Mouse (Mus musculus): ENCODE measurements around the gene Rgp1.
"Not testable (repeated sequence)": the region's sequence is repeated elsewhere in the genome, so short reads cannot be mapped to it uniquely, and the experiment has no call there.

Gene Rgp1

DNA sequence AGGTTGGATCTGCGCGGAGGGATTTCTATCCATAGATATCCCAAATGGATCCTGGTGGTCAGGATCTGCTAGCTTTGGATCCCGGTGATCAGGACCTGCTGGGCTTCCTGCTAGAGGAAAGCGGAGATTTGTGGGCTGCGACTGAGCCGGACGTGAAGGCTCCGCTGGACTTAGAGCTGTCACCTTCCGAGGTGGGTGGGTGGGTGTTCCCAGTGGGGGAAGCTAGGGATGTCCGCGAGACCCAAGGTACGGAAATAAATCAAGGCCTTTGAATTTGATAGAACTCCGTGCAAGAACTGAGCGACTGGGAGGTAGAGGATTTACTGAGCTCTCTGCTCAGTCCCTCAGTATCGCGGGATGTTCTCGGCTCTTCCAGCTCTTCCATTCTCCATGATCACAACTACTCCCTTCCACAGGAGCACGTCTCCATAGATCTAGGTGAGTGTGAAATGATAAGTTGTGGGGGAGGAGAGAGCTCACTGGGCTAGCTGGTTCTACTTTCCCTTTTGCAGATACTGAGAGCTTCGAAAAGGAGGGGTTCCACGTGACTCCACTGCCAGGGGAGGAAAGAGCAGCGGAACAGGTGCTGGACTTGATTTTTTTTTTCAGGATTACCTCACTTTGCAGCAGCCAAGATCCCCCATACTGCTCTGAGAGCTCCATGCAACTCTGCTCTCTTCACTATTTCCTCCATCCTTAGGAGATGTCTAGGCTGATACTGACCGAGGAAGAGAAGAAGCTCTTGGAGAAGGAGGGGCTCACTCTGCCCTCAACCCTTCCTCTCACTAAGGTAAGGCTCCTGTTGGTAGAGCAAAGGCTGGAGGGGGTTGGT lies 15.5 kb upstream of the Rgp1 start:
- DNase-seq, result no peak

DNA sequence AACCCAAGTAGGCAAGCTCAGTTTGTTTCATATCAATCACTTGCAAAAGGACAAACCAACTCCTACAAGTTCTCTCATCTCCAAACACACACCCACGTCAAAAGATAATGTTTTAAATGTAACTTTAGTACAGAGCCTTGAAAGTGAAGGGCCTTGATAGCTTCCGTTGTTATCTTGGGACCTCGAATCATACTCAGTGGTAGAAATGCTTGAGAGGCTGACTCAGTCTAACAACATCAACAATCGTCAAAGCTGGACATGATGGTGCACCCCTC lies 15.0 kb upstream of the Rgp1 start:
- no peak for DNase-seq

DNA sequence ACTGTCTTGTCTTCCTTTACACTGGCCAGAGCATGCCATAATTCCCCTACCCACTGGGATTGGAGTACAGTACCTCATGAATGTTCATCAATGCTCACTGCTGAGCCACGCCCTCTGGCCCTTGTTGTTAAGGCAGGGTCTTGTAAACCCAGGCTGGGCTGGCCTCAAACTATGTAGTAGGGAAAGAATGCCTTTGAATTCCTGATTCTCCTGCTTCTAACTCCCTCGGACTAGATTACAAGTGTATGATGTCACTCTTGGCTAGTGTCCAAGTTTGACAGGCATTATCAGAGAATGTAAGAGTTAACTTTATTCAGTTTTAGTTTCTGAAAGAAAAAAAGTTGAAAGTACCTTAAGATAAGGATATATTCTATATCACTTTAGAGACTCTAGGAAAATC lies 14.3 kb upstream of the Rgp1 start:
- no peak for DNase-seq

DNA sequence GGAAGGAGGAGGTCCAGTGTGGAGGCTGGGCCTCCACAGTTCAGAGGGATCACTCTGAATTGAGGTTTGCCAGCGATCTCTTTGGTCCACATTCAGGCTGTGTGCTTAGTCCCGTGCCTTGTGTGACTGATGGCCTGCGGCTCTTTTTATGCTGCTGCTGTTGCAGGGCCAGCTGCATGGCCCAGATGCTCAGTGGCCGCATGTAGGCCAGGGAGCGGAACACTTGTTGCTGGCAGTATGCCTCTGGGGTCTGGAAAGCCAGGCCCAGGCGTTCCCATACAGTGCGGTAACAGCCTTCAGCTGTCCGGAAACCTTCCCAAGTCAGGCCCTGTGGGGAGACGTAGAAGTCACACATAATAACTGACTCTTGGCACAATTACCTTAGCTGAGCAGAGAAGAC lies 11.4 kb upstream of the Rgp1 start:
- no peak for DNase-seq

DNA sequence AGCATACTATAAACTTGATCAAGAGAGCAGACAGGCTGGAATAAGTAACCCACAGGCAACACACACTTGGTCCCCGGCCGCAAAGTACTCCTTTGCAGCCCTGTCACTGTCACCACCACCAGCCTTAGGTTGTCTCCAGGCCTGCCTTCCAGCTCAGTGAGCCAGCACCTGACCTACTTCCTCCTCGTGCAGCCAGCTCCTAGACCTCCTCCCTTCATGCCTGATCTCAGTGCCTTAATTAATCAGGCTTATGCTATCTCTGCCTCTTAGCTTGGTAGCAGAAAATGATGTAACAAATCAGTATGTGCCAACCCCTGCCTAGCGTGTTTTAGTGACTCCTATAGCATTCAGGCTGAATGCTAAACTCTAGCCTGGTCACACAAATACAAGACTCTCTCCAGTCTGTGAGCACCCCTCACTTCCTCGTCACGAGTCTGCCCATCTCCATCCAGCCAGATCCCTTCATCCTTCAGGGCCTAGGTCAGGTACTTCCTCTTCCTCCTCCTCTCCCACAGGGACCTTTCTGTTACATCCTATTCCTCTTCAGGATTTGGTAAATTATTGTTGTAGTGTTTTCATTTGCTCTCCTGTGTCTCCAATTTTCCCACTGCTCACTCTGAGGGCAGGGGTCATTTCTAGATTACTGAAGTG lies 7.0 kb upstream of the Rgp1 start:
- no peak for DNase-seq

DNA sequence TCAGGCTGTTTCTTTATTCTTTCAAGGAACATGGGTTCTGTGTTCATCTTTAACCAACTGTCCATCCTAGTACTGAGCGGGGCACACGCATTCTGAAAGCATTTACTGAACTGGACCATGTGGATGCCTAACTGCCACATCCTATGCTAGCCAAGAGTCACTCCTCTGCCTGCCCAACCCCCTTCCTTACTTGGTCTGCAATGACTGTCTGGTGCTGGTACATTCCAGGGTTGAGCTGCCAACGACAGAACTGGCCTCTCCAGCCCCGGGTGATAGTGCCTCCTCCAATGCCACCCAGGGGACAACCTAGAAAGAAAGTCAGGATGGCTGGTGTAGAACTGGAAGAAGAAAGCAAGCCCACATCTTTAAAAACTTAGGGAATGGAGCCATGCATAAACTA lies 5.0 kb upstream of the Rgp1 start:
- no peak for DNase-seq

DNA sequence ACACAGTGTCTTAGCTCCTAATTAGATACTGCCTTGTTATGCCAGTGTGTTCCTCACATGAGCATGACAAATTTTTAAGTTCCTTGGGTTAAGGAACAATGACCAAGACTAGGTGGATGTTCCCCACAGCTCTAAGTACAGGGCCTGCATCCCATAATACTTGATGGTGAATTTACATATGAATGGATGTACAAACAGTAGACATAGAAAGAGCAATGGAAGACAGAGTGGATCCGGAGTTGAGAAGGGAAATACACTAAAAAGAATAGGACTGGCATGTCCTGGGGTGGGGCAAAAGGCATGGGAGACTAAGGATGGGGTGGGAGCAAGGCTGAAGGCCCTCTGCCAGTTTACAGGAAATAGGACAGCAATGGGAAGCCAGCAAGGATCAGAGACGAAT lies 3.2 kb upstream of the Rgp1 start:
- DNase-seq, result no peak

DNA sequence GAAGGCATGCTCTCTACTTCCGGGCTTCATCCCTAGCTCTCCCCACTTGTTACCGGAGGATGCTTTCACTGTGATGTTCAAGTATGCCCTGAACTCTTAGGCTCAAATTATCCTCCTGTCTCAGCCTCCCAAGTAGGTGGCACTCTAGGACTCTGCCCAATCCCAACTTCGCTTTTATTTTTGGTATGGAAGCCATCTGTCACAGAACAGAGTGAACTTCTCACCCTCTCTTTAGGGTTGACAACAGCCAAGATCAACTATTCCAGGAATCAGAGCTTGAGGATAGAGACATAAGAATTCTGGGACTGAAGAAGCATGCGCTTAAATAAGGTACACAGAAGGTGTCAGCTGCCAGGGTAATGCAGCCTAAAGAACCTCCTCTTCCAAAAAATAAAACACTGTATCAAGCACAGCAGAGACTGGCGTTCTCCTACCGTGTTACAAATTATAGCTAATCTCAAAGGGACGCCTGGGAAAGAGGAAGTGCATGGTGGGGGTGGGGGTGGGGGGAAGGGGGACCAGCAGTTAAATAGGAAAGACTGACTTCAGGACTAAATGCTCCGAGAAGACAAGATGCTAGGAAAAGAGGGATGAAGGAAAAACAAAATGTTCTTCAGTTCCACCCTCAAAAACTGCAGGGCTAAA lies 1.2 kb upstream of the Rgp1 start:
- no peak for DNase-seq

DNA sequence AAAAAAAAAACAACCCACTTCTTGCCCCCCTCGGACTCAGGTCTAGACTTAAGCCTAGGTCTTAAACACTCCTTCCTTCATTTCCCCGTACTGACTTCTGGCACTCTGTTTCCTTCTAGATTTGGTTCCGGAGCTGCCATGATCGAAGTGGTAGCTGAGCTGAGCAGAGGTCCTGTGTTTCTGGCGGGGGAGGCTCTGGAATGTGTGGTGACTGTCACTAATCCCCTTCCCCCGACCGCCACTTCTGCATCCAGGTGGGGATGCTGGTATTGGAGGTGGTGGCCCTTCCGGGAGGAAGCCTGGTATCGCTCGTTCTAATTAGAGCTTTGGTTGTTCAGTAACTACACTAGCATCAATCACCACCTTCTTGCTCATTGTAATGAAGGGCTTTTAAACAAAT lies 741 bp downstream of the Rgp1 start:
- DNase-seq, result no peak

DNA sequence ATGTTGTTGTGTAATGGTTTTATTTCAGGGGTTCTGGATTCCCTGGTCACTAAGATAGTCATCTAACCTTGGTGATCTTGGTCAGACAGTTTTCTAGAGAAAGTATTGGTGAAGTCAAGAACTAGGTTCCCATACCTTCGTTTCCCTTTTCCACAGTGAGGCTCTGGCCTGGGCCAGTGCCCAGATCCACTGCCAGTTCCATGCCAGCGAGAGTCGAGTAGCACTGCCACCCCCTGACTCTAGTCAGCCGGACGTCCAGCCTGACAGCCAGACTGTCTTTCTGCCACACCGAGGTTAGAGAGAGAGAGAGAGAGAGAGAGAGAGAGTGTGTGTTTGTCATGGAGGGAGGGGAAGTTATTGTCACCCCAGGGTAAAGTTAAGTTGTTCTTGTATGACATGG lies 1.2 kb downstream of the Rgp1 start:
- no peak for DNase-seq

DNA sequence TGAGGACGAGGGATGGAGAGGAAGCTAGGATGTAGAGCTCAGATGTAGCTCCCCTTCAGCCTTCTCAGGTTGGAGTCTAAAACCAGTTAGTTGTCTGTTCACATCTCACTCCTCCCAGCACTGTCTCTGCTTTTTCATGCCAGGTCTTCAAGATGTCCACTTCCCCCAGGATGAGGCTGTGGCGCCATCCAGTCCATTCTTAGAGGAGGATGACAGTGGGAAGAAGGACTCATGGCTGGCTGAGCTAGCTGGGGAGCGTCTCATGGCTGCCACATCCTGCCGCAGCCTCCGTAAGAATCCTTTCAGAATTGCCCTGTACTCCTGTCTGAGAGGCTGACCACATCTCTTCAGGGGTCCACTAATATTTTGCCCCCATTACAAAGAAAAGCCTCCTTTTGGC lies 2.2 kb downstream of the Rgp1 start:
- no peak for DNase-seq

DNA sequence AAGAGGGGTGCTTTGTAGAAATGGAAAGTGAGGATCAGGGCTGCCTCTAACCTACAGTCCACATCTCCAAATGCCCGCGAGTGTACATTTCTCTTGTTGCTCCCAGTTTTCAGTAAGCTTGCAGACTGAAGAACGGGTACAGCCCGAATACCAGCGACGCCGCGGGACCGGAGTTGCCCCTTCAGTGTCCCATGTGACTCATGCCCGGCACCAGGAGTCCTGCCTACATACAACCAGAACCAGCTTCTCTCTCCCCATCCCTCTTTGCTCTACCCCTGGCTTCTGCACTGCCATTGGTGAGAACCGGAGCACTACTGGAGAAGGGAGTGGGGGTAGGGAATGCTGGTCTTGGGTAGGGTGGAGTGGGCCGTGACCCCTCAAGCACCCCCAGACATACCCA lies 2.9 kb downstream of the Rgp1 start:
- no peak for DNase-seq

DNA sequence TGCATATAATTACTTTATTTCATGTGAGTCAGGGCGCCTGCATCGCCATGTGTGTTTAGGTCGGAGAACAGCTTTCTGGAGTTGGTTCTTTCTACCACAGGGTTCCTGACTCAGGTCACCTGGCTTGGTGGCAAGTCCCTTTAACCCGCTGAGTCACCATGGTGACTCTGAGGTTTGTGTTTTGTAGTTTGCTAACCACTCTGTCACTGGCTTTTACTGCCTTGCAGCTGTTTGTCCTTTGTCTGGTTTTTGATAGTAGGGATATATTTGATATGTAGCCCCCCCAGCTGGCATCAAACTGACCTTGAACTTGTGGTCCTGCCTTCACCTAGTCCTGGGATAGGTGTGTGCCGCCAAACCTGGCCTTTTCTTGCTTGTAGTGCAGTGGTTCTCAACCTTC lies 3.7 kb downstream of the Rgp1 start:
- DNase-seq, result no peak

DNA sequence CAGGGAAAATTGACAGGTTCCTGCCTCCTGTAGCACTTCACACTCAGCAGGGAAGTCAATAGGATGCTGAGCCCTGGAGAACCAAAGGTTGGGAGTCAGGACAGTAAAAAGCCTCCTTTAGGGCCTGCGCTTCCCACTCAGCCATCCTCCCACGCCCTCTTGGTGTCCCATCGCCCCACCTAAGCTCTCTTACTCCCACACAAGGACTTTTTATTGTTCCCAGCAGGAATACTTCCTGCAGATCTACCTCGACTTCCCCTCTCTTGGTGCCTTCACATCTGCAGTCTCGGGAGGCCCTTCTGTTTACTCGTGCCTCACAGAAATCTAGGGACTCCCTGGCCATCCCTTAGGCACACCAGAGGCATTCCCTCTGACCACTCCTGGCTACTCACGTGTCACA lies 4.9 kb downstream of the Rgp1 start:
- no peak for DNase-seq

DNA sequence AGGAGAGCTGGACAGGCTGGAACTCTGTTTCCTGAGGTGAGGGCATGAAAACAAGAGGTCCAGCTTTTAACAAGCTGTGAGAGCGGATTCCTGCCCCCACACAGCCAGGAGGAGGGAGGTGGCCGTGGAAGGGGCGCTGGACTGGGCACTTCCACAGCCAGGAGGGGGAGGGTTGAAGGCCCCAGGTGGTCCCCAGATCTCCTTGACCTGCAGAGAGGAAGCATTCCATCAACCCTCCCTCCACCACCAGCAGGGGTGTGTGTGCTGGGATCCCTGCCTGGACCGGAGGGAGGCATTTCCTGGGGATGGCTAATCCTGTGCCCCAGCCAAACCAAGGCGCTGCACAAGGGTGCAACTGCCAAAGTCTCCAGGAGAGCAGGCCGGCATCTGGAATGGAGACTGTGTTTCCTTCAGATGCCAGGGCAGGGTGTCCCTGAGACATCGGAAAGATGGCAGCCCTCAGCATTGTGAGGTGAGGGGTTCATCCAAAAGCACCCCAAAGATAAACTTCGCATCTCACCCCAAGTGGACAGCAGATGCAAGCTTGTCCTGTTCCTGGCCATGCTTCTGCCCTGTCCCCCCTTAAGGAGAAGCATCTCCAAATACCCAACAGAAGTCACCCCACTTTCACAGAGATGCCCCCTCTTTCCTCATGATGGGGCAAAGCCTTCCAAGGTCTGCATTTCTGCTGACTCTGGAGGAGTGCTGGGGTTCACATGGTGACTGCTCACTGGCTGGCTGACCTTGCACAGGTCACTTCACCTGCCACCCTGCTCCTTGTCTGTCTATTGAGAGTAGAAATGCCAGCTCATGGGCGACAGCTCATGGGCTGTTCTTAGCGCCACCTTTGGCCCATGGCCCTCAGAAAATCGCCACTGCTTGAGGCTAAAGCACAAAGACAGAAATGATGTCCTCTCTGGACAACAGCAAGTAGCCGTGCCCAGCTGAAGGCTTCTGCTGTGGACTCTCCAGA lies 6.2 kb downstream of the Rgp1 start, which contains the start of gene Msmp:
TSS of gene Msmp (minus strand) at position 51 of the 973 bp plus-strand sequence.
- DNase-seq, result no peak

DNA sequence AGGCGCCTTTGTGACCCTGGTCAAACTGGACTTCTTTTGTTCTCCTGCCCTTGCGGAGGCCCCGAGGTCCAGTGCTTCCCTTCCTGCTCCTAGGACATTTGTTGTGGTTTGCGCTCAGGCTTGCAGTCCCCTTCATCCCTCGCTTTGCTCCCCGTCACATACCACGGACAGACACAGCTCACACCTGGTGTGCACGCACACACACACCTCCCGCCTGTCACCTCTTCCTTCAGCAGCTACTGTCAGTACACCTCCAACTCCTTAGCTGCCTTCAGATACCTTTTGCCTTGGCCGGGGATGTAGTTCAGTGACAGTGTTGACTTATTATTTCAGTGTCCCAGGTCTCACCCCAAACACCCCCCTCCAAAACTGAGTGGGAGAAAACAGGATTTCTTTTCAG lies 7.2 kb downstream of the Rgp1 start:
- DNase-seq, result no peak

DNA sequence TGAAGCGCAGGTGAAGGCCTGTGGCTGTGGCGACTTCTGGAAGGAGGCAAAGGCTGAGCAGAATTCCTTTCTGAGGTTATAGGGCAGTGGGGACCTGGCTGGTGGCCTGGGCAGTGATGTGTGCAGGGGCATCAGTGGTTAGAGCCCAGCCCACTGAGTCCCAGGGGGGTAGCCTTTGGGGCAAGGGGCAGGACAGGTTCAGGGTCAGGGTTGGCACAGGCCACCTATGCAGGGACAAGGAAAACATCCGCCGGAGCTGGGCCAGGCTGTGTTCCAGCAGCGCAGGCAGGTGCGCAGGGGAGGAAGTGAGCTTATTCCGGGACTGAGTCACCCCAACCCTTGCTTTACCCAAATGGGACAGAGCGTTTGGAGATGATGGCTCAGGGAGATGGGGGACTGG lies 7.9 kb downstream of the Rgp1 start:
- no peak for DNase-seq

DNA sequence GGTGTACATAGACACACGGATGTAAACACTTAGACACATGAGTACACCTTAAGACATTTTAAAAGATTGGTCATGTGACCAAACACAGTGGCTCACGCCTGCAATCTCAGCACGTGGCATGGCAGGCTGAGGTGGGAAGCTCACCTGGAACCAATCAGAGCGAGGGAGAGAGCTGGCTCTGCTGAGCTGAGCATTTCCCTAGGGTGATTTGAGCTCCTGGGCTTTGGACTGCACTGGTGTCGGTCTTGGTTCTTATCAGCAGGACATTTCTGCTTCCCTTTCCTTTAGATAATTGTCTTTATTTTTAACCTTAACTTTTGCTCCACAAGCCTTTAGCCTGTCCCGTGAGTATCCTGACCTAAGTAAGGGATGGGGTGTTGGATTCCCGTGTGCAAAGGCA lies 9.2 kb downstream of the Rgp1 start:
- DNase-seq, result no peak

DNA sequence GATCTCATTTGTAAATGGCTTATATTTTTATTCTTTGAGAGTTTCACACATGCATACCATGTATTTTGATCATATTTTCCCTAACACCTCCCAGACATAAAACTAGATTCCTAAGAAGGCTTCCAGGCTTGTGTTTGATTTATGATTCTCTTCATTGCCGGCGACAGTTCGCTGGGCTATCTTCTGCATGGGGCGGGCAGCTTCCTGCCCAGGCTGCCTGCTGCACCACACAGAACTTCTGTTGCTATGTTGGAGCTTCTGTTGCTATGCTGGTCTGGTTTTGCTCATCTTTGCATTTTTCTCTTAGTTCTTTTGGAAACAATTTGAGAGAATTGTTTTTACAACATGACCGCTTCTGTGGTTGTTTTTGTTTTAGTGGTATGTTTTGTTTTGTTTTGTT lies 13.0 kb downstream of the Rgp1 start:
- no peak for DNase-seq

DNA sequence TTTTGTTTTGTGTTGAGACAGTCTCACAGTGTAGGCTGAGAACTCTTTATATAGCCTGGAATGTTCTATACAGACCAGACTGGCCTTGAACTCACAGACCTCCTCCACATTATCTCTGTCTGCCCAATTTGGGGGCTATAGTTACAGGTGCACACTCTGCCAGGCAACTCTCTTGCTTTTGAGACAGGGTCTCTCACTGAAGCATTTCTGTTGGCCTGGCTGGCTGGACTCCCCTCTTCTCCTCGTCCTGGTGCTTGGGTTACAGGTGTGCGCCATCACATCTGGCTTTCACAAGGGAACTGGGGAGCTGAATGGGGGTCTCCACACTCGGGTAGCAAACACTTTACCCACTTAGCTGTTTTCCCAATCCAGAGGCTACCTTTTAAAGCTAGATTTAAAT lies 13.4 kb downstream of the Rgp1 start:
- DNase-seq, result no peak

DNA sequence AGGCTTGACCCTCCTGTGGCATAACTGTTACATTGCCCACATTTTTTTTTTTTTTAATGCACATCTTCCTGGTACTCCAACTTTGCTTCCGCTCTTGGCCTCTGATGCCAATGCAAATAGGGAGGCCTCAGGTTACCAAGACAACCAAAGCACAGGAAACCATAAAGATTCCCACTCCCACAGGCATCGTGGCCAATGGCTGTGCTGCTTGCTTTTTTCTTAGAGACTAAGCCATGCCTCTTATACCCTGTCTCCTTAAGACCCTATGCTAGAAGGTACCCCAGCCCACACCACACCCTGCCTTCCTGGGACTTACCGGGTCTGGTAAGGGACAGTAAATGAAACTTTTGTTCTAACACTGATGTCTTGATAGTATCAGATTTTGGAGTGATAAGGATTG lies 14.9 kb downstream of the Rgp1 start:
- no peak for DNase-seq

DNA sequence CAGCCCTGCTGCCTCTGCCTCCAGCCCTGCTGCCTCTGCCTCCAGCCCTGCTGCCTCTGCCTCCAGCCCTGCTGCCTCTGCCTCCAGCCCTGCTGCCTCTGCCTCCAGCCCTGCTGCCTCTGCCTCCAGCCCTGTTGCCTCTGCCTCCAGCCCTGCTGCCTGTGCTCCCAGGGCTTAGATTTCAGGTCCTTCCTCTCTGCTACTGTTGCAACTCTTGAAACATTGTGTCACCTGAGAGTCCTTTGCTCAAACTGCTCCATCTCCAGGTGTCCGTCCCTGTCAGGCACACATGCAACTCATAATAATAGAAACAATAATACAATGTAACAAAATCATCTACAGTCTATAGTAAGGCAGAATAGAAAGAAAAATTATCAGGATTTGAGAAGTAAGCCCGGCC lies 18.1 kb downstream of the Rgp1 start:
- DNase-seq, result not testable (repeated sequence)

DNA sequence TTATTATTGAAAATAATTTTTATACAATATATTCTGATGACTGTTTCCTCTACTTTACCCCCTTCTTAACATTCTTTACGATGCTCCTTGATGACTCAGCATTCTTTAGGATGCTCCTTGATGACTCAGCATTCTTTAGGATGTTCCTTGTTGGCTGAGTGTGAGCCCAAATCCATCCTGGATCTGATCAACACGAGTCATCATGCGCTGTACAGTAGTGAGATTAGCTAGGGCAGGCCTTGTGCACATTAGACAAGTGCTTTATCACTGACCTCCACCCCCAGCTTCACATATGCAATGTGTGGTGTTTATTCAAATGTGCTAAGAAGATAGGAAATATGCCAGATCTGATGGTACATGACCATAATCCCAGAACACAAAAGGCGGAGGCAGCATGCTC lies 19.7 kb downstream of the Rgp1 start:
- DNase-seq, result no peak

Measured in cerebellum, postnatal 36 days (tissue).